Mouse (Mus musculus) kidney, adult 8-10 months (tissue): ENCODE measurements around the gene Vps41.

Experiments
- DNase-seq, 2 experiments: peaks; one replicate each; pipeline ENCODE4 v3.0.0; 2022

The Vps41 gene

DNA sequence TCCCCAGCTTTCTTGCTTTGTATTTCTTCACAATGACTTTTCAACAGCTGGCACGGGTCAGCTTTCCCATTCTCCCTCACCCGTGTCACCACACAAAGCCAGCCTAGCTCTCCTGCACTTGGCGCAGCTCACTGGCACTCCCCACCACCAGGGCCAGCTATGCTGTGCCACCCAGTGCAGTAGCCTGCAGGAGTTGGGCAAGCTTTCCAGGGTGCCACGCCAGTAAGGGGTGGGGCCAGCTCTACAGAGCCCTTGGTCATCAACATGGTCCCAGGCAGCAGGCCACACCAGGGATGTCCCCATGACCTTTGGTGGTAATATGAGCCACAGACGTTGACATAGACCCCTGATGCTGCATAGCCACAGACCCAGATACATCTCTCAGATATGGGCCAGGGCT is 80.5 kb downstream of the Vps41 start:
- no peak for DNase-seq

DNA sequence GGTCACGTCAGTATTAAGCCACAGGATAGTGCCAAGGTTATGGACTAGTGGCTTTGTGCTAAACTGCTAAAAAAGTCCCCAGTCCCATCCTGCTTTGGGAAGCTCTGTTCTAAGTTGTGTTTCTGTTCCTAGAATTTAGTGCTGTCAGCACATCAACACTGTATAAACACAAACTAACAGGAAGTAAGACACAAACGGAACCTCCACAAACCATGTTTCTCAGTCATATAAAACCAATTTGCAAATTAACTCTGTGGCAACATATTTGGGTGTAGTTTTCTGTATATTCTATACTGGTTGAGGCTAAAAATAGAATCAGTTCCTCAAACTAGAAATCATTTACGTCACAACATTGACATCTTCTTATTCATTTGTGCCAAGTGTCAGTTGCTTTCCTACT is 83.3 kb downstream of the Vps41 start:
- no peak for DNase-seq

DNA sequence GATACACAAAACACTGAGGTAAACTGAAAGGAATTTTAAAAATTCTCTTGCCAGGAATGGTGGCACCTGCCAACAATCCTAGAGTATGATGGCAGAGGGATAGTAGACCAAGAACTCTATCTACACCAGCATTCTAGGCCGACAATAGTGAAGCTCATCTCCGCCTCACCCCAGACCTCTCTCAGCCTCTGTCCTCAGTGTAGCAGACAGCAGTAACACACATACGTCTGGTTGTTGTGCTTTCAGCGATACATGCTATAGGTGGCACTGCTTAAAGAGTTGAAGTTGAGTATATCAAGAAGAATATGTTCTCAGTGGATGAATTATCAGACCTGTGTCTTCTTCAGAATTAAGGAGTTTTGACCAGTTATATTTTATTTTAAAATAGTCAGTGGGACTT is 92.4 kb downstream of the Vps41 start:
- DNase-seq: no peak

GRCm38 (mm10) chr13:18809978-18810675 is 93.0 kb downstream of the Vps41 start:
- peak; percentile 7 to 54 for DNase-seq

- no peak for DNase-seq
Observed at GRCm38 (mm10) chr13:18824420-18825123, 107.5 kb downstream of the Vps41 start.

DNA sequence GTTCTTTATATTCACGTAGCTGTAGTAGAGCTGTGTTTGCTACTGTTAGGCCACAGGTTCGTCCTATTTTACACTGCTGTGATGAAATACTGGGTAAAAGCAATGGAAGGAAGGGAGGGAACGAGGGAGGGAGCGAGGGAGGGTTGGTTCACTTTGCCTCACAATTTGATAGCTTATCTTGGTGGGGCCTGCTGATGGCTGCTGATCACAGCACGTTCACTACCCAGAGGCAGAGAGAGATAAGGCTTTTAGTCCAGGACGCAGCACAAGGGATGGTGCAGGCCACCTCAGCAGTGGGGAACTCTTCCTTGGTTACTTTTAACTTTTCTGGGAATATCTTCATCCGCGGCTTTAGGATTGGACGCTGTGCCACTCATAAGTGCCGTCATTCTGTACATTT is 109.9 kb downstream of the Vps41 start:
- DNase-seq: no peak

DNA sequence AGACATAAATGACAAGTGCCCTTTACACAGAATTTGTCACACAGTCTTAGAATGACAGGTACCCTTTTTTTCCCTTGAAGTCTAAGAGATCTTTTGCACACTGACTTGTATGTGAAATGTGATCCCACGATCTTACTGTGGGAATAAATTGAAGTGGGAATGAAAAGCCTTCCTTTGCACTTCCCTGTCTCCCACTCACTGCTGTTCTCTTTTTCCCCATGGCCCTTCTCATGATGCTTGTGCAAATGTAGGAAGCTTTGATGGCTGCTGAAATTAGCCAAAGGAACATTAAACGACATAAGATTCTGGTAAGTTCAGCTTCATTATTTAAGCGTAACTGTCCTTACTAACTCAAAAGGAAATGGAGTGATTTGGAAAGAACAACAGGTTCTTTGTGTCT is 113.4 kb downstream of the Vps41 start:
- DNase-seq: no peak

DNA sequence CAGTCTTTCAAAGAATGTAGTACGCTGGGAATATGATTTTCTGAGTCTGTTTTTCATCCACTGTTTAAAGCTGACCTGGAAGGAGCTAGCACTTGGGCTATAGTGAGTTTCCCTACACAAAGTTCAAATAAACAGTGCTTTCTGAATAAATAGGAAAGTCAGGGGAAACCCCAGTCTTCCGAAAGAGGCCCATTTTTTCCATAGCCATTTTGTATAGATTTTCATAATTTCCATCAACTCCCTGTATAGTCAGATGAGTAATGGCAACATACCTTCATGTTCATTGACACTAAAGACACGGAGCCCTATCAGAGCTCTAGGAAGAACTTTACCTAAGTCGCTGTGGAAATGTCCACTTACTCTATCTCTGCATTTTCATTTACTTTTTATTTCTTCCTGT is 122.1 kb downstream of the Vps41 start:
- no peak for DNase-seq

- no peak for DNase-seq
Observed at GRCm38 (mm10) chr13:18840366-18840765, 123.3 kb downstream of the Vps41 start.

- no peak for DNase-seq
Observed at GRCm38 (mm10) chr13:18841019-18841418, 123.9 kb downstream of the Vps41 start.

DNA sequence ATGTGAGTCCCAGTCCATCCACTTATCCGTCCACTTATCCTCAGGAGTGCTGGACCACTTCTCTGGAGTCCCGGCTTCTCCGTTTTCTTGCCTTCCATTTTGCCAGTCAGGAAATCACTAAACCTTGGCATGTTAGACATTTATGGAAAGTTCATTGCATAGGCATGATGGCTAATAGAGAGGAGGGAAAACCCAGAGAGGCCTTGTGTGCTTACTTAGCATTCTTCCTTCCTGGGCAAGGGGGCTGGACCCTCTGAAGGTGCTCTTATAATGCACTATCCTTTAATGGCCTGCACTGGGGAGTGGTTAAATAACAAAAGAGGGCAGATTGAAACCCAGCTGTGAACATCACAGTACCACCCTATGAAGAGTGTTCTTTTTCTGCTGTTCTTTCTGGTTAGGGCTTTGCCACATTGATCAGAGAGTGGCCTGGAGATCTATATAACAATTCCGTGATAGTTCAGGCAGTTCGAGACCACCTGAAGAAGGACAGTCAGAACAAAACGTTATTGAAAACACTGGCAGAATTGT is 124.7 kb downstream of the Vps41 start:
- DNase-seq: no peak

DNA sequence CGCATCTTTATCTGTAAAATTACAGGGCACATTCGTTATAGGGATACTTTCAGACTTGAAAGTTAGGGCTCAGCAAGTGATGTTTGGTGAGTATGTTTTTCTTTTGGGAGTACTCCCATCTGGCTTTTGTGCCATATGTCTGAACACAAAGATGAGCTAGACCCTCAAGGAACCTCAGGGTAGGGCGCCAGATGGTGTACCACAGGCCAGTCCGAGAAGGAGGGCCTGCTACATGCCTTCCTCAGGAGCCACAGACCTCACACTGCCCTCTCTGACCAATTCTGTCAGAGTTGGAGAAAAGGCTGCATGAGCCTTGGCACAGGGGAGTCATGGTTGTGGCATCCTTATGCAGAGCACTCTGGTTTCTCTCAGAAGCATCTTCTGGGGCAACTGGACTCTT is 125.5 kb downstream of the Vps41 start:
- no peak for DNase-seq

DNA sequence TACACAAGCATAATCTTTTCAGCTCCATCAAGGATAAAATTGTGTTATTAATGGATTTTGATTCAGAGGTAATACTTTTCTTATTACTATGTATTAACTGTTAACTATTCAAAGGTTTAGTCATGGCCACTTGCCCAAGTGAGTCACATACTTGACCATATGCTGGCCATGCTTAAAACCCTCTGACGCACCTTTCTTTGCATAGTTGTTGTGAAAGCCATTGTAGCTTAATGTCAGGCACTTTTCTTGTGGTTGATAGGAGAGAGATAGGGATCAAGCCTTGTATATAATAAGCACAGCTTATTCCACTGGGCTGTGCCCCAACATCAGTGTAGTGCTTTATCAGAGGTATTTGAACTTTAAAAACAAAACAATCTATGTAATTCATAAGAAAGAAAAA is 126.5 kb downstream of the Vps41 start:
- DNase-seq: no peak

- DNase-seq: no peak
Observed at GRCm38 (mm10) chr13:18847386-18847785, 130.3 kb downstream of the Vps41 start.

- no peak for DNase-seq
Observed at GRCm38 (mm10) chr13:18849563-18849962, 132.5 kb downstream of the Vps41 start.

DNA sequence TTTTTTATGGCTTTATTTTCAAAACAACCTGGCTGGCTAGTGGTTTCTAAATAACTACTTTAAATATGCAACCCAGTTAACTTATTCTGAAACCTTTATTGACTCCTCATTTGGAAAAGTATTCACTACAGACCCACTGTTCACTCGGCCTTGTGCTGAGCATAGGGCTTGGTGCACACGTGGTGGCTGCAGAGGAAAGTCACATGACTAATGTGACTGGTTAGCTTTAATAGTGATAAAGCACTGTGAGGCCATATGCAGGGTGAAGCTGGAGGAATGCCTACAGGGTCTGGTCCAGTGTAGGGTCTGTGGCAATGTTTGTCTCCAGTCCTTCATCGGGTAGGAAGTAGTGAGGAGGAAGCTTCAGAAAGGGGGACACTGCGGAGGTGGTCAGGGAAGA is 134.1 kb downstream of the Vps41 start:
- no peak for DNase-seq

DNA sequence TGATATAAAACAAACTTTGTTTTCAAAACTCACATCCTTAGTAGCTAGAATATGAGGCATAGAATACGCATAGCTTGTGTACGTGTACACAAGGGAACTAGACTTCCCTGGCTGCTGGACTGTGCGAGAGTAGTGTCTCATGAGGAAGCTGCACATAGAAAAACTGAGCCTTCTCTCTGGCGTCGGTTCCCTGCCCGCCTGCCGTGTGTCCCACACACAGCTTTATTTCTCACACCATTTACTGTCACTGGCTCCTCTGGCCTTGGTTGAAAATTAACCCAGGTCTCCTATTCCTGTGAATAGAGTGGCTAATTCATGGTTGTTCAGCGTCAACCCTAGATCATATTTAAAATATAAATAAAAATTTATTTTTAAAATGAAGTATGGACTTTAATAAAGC is 135.6 kb downstream of the Vps41 start:
- DNase-seq: no peak

DNA sequence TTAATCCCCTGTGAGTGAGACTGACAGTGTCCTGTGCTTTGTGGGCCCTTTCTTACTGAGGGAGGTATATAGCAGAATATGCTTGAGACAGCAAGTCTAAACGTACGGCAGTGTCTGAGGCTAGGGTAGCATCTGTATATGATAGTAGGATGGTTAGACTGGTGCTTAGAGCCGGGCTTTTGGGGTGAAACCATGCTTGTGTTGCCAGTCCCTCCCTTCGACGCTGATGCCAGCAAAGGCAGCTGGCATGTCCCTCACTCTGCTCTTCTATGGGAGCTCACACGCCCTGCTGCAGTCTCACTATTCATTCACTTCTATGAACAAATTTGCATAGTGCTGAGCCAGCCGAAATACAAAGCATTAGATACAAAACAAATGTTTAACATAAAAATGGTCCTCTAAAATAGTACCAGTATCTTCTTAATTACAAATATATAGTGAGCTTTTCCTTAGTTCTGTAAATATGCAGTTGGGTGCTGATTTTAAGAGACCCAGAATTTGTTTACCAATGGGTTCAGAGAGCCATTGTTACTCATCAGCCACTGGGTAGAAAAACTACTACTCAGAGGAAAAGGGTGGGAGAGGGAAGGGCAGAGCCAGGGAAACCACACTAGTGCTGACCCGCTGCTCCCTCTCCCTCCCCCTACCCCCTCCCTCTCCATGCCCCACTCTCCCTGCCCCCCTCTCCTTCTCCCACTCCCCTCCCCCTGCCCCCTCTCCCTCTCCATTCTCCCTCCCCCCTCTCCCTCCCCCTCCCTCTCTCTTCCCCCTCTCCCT is 139.1 kb downstream of the Vps41 start:
- no peak for DNase-seq

- no peak for DNase-seq
Observed at GRCm38 (mm10) chr13:18858183-18858582, 141.1 kb downstream of the Vps41 start.

DNA sequence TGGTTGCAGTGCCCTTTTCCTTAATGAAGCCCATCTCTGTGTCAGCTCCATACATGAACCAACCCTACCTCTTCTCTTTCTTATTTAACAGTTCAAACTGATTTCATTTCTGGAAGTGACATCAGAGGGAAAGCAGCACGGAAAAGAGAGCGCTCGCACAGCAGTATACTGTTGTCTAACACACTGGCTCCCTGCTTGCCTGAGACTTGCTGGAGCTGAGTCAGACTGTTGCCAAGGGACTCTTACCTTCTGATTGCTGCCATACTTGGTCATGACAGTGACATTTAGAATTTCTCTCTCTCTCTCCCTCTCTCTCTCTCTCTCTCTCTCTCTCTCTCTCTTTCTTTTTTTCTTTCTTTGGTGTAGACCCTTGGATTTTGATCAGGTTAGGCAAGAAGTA is 142.3 kb downstream of the Vps41 start:
- DNase-seq: no peak

- peak; percentile 43 to 58 for DNase-seq
Observed at GRCm38 (mm10) chr13:18868030-18868490, 151.0 kb downstream of the Vps41 start.

- DNase-seq: no peak
Observed at GRCm38 (mm10) chr13:18868825-18869224, 151.7 kb downstream of the Vps41 start.

DNA sequence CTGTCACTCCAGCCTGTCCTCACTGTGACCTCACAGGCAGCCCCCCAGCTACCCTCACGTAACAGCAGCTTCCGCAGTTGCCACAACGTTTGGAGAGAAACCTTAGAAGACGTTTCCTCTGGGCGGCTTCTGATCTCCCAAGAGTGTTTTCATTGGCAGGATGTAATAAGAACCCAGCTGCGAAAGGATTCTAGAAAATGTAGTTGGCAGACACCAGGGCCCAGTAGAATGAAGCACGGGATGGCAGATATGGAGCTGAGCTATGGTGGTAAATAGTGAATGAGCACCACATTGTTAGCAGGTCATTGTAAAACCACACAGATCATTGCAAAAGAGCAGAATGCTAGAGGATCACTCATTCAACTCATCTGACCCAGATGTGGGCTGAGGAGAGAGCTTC is 158.2 kb downstream of the Vps41 start:
- DNase-seq: no peak

GRCm38 (mm10) chr13:18892910-18893309 is 175.8 kb downstream of the Vps41 start:
- no peak for DNase-seq
